ENCODE assay signal across 9 mouse cellular contexts in the genomic region with DNA sequence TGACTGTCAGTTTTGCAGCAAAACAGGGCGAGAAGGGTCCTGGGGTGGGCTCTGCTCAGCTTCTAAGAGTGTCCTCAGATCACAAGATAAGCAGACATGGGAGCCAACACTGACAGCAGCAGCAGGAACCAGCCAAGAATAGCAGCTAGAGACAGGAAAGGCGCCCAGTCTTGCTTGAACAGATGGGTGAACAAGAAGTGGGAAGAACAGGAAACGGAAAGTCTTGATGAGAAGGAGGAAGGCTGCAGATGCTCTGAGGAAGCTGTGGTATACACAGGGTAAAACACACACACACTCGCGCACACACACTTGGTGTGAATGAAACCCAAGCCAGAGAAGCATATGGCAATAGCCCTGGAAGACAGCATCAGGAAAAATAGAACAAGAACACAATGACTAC.
DNase-seq lines count a peak whose midpoint lies in the region; ATAC-seq and TF ChIP-seq lines count a peak whose summit lies in the region.
"Had no signal": no experiment of that assay in that cellular context is flagged by ENCODE, and none has a peak within 500 bp of the region (broad histone marks: within the 10 kb centered on the region; RNA-seq: fewer than 3 reads in every experiment).

No protein-coding gene starts in this region.

- no peak overlapping the region for H3K27ac ChIP-seq in intestine, postnatal 0 days (ENCODE audit: low read depth, low read length)
- H3K27ac ChIP-seq: limb, embryonic 12.5 days had no signal

- H3K4me3 ChIP-seq in intestine, postnatal 0 days (ENCODE audit: low read depth, low read length) = no peak overlapping the region
- H3K4me3 ChIP-seq: limb, embryonic 12.5 days had no signal

- peak; percentile 30 for DNase-seq in cerebellum, adult 11-12 months
- DNase-seq in 416B (ENCODE audit: low read depth) = peak; percentile 82
- peak; percentile 19 for DNase-seq in lung, postnatal 25 days (ENCODE audit: low spot score)
- no peak for DNase-seq in retina, postnatal 1 day
- no peak for DNase-seq in adrenal gland, adult (ENCODE audit: inconsistent age in 2 of 2, low spot score in 1 of 2)

- no peak for ATAC-seq in cerebellum, adult (ENCODE audit: insufficient number of reproducible peaks, low FRiP score, low TSS enrichment)
- ATAC-seq in granulocyte monocyte progenitor cell, adult 5-6 weeks (replicated peaks; ENCODE audit: poor library complexity, severe bottlenecking) = peak; percentile 94
- no peak for ATAC-seq in intestine, postnatal 0 days

- no peaks in the 10 kb centered on the region for H3K27me3 ChIP-seq in intestine, postnatal 0 days (replicated peaks; ENCODE audit: control insufficient read depth, insufficient read depth, low read length)
- H3K27me3 ChIP-seq: limb, embryonic 12.5 days had no signal

- no peak overlapping the region for H3K4me2 ChIP-seq in intestine, postnatal 0 days (replicated peaks; ENCODE audit: low read depth)
- H3K4me2 ChIP-seq: limb, embryonic 12.5 days had no signal

- no peak overlapping the region for H3K9ac ChIP-seq in intestine, postnatal 0 days (ENCODE audit: low read depth, low read length)
- H3K9ac ChIP-seq: limb, embryonic 12.5 days had no signal

- no peak for TF ChIP-seq CTCF in intestine, postnatal 0 days (IDR thresholded peaks at IDR 0.05; ENCODE audit: low read depth)

- no peaks in the 10 kb centered on the region for H3K4me1 ChIP-seq in intestine, postnatal 0 days (replicated peaks; ENCODE audit: control insufficient read depth, insufficient read depth, low read length)
- H3K4me1 ChIP-seq: limb, embryonic 12.5 days had no signal

- 82% methylated on average over 5 of the region's 5 CpGs for WGBS in intestine, postnatal 0 days

- no peaks in the 10 kb centered on the region for H3K36me3 ChIP-seq in intestine, postnatal 0 days (ENCODE audit: control insufficient read depth, insufficient read depth)
- H3K36me3 ChIP-seq: limb, embryonic 12.5 days had no signal

- no peaks in the 10 kb centered on the region for H3K9me3 ChIP-seq in intestine, postnatal 0 days (ENCODE audit: control insufficient read depth)
- H3K9me3 ChIP-seq: limb, embryonic 12.5 days had no signal

Comparison
In these comparisons a context has a peak if more than half of its experiments do, and no peak if none do; other contexts are left out.
1. DNase-seq: peak in cerebellum, adult 11-12 months (single experiment), 416B (single experiment) and lung, postnatal 25 days (single experiment); none in retina, postnatal 1 day (single experiment) and adrenal gland, adult (0 of 2).